Mouse (Mus musculus): ENCODE data around the gene Tpm4.

GRCm38 (mm10) chr8:72162821-72163220 lies 28.0 kb downstream of the Tpm4 start:
- TF ChIP-seq CTCF (IDR thresholded peaks at IDR 0.05; ENCODE audit: control insufficient read depth, insufficient read depth, insufficient read length): no peak
- no peak for TF ChIP-seq USF1 (IDR thresholded peaks at IDR 0.05; ENCODE audit: low read depth)
- TF ChIP-seq MAX (IDR thresholded peaks at IDR 0.05): no peak
- no peak for TF ChIP-seq MYOD1 (IDR thresholded peaks at IDR 0.05; ENCODE audit: control insufficient read depth, insufficient read length, low read depth)

Data from C2C12 (cell line).